Mouse (Mus musculus): ENCODE results near the gene Fam19a1.

- TF ChIP-seq GATA1 (IDR thresholded peaks at IDR 0.05; ENCODE audit: low read length) (no peak), TAL1 (IDR thresholded peaks at IDR 0.05; ENCODE audit: low read length) (no peak)
These were observed 316.4 kb downstream of the Fam19a1 start for GRCm38 (mm10) chr6:96429390-96429789.
